Mouse (Mus musculus): ENCODE measurements at regions not wholly inside any gene's neighbourhood (a gene's known extent, or its start where the extent isn't known, plus 50 kb on each side); places are given as distances from the start of the nearest gene placed in this dataset.

DNA sequence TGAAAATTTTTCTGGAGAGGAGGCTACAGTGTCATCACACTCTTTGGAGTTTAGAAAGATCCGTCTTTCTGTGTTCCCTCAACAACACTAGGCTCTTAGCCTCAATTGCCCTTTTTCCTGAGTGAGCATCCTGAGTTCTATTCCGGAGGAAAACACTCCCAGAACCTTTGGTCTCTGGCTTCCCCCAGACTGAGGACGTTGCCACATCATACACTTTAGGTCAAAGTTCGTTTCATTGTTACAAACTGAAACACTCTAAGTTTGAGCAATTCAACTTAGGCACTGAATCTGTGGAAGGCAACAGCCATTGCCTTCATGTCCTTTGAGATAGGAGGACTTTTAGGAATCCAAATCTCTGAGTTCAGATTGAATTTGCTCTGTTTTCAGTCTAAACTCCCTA is 85.0 kb downstream of the Arl4a start:
- no peak for DNase-seq (ENCODE audit: low spot score)

DNA sequence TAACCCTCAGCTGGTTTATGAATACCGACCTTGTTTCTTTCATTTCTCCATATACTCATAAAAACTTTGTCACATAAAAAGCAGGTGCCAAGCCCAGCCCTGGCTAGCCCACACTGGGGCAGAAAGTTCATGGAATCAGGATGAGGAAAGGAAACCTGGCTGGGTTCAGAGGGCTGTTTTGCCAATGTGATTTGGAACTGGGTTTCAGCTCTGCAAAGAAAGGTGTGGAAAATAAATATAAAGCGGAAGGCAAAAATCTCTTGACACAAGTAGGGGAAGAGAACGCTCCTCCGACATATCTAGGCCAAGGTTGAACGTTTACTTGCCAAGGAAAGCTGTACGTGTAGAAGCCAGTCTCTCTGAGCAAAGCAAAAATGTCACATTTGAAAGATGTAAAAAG is 85.9 kb downstream of the Arl4a start:
- no peak for DNase-seq (ENCODE audit: low spot score)

DNA sequence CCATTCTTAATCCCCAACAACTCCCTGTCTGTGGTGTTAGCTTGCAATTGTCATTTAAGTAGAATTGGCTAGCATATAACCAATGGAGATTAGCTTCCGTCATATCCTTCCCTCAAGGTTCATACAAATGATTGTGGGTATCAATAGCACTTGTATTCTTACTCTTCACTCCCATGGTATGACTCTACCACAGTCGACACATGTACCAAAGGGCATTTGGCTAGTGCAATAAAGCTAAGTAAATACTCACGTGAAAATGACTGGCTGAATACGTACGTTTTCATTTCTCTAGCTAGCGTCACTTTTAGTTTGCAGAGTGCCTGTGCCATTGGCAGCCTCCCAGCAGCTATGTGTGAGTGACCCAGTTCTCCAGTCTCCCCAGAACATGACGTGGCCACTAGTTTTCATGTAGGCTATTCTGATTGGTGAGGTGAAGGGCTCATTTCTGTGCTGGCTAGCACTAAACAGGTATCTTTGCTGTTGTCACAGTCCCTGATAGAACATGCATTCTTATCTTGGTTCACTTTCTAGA is 87.5 kb downstream of the Arl4a start:
- no peak for DNase-seq (ENCODE audit: low spot score)

DNA sequence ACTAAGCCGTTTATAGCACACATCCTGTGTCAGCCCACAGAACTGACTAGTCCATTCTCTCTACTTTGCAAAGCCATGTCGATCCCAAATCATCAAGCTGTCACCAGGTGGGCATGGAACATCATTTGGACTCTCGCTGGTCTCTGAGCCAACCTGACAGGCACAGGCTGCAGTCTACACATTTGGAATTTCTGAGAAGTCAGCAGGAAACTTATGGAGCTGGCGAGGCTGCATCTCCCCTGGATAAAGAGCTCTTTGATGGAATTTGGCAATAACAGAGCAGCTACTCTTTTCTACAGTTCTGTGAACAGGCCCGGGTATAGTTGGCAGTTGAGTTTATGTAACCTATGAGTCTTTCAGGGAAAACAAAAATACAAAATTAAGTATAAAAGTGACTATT is 94.9 kb downstream of the Arl4a start:
- no peak for DNase-seq (ENCODE audit: low spot score)

DNA sequence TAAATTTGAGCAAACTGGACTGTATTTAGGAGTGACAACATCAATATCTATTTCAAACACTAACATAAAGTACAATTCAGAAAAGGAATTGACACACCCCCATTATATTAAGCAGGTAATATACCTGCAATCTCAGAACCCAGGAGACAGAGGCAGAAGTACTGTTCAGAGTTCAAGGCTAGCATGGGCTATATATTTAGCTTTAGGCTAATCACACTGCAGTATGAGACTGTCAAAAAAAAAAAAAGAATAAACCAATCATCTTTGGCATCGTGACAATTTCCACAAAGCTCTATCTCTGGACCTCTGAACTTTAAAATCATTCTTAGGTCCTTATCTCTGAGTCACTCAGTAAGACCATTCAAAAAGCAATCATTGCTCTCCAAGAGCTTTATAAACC is 96.7 kb downstream of the Arl4a start:
- DNase-seq (ENCODE audit: low spot score) = no peak

DNA sequence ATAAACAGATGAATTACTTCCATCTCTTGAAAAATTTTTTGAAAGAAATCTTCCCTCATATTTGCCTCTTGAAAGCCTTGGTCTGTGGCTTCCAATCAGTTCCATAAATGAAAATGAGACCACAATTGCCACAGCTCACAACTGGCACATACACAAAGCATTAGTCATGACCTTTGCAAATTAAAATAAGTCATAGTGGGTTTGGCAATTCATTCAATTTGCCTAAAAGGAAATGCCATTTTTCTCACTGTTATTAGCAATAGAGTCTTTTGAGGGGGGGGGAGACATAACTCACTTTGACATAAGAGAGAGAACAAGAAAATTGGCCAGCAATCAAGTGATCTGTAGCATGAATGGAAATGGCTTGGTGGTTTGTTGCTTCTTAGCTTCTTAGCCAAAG is 98.8 kb downstream of the Arl4a start:
- no peak for DNase-seq (ENCODE audit: low spot score)

DNA sequence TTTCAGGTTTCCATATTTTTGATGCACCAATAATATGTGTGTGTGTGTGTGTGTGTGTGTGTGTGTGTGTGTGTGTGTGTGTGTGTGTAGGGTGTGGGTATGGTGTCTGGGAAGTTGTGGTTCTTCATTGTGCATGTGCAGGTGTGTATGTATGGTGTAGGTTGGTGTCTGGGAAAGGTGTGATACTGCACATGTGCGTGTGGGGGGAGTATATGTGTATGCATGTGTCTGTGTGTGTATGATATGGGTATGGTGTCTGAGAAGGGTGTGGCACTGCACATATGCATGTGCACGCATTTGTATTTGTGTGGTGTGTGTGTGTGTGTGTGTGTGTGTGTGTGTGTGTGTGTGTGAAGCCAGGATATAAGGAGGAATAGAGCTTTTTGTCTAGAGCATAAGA is 99.6 kb downstream of the Arl4a start:
- DNase-seq (ENCODE audit: low spot score) = no peak

DNA sequence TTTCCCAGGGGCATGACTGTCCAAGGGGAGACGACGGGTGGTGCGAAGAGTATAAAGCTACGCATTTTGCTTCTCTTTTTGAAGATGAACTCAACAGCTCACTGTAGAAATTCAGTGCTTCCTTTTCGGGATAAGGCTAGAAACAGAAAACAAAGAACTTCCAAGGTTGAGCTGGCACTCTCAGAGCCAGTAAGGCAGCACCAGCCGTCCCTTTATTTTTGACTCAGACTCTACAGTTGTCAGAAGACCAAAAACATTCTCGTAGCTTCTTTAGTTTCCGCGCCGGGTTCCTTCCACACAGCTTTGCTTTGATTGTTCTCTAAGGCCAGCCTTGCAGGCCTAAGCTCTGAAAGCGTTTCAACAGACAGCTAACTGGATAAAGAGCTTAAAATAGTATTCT is 101.5 kb downstream of the Arl4a start:
- DNase-seq (ENCODE audit: low spot score) = no peak

DNA sequence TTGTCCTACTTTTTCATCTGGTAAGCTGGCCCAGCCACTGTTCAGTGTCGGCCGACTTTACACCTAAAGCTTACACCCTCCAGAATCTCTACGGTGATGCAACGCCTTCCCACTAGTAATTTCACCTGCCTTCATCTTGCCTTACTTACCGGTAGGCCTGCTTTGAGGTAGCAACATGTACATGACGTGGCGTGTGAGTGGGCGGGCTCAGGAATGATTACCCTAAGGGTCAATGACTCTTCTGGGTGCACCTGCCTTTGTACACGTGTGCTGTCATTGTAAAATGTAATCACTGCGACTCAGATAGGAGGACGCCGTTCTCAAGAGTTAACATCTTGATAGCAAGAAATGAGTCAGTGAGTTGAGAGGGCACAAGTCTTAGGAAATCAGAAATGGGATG is 102.0 kb downstream of the Arl4a start:
- DNase-seq (ENCODE audit: low spot score) = no peak

DNA sequence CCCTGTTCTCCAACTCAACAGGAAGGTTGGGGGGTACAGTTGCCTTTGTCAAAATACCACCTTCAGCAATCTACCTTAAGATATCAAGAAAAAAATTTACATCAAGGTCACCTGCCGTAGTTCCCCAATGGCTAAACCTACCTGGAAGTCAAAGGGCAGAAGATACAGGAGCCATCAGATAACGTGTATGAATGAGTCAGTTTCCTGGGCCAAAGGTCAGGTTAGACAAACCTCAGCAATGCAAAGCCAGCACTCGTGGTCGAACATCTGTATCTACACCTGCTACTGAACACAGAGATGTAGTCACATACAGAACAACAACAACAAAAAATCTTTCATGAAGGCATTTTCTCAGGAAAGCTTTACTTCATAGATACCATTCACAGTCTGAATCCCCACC is 102.9 kb downstream of the Arl4a start:
- DNase-seq (ENCODE audit: low spot score) = no peak

DNA sequence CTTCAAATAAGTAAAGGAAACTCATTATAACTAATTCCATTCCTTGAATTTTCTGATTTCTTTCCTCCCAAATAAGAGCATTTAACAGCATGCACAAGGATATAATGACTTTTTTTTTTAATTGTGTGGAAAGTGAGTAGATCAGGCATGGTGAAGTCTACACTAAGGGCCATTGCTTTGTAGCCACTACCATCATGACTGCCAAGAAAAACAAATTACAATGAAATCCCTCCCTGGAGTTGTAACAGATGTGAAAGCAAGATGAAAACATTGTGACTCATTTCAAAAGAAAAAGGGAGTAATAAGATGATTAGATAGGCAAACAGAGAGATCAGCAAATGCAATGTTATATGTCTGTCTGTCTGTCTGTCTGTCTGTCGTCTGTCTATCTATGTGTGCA is 106.6 kb downstream of the Arl4a start:
- no peak for DNase-seq (ENCODE audit: low spot score)

DNA sequence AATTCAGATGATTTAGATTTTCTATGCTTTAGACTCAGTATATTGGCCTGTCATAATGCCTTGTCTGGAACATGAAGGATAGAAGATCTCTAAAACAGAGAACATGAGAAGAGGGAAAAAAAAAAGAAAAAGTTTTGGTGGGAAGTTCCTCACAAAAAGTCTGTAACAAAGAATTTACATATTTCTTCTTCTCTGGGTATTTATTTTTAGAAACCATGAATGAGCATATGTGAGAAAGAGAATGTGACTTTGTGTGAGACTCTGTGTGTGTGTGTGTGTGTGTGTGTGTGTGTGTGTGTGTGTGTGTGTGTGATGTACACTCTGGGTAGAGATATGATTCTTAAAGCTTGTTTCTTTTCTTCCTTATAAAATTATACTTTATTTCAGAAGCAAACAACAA is 109.9 kb downstream of the Arl4a start:
- no peak for DNase-seq (ENCODE audit: low spot score)

DNA sequence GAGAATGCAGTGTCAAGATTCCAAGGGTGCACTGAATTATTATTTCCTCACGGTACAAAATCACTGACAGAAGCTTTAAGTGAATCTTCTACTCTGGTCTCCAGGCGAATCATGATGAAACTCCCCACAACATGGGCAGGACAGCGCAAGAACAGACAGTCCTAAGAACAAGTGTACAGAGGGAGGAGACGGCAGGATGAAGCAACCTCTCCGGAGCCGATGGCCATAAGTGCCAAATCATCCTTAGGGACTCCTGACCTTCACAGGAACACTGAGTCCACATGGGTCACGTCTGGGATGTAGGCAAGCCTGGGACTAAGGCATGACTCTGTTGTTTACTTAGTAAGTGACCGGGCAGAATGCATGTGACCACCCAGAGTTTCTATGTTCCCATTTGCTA is 110.8 kb downstream of the Arl4a start:
- DNase-seq (ENCODE audit: low spot score) = no peak

DNA sequence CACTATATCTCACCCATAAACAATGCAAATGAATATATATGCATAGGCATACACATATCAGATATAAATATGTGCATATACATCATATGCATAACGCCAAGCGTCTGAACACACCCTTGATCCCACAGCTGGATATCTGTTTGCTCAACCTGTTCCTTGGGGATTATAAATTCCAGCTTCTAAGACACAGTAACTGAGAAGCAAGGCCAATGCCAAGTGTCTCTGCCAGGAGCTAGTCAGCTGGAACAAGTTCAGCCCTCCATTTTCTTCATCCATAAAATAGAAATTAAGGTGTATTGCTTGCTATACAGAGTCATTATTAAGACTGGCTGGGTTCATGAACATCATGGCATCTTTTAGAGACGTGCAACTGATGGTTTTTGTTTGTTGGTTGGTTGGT is 116.3 kb downstream of the Arl4a start:
- DNase-seq (ENCODE audit: low spot score) = no peak

DNA sequence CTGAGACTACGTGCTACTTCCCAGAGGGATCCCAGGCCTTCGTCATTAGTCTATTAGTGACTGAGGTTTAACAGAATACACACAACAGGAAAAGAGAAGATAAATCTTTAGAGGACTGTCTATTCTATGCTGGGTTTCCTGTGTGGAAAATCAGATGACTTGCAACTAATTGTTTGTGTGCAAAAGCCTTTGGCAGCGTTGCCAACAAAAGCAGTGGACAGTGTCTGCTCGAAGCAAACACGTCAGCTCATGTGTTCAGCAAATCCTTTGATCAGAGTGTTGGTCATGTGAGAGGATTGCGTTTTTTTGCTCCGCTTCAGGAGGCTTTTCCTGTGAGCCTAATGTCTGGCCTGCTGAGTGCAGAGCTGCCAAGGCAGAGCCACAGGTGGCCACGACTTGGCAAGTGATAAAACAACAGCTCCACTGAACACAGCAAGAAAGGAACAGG is 117.3 kb downstream of the Arl4a start:
- DNase-seq (ENCODE audit: low spot score) = peak; percentile 61

DNA sequence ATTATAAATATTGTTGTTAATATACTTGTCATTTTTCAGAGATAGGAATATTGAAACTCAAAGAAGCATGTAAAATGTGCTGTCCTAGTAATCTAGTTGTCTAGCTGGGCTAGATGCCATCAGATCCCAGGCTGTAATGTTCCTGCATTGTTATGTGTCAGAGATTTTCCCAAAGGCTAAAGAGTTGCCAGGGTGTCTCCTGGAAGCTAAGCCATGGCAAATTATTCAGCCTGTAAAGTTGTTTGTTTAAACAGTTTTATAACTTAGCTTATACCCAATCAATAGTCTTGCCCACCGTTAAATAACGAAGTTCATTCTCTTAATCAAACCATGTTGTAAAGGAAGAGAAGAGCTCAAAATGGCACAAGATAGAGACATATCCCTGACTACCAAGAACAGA is 117.9 kb downstream of the Arl4a start:
- no peak for DNase-seq (ENCODE audit: low spot score)

DNA sequence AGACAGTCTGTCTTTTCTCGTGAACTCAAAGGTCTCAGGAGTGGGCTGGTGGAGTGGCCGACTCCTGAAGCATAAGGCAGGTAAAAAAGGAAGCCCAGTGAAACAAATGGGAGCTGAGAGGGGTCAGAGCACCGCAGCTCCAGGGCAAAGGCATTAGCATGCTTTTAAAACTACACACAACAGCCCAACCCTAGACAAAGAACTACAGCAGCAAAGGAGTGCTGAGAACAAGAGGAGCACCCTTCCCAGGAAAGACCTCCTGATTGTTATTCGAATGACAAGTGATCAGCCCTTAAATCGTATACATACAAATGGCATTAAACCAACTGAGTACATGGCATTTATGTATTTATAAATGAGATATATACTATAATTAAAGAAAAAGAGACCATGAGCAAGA is 149.3 kb downstream of the Arl4a start:
- no peak for DNase-seq (ENCODE audit: low spot score)

DNA sequence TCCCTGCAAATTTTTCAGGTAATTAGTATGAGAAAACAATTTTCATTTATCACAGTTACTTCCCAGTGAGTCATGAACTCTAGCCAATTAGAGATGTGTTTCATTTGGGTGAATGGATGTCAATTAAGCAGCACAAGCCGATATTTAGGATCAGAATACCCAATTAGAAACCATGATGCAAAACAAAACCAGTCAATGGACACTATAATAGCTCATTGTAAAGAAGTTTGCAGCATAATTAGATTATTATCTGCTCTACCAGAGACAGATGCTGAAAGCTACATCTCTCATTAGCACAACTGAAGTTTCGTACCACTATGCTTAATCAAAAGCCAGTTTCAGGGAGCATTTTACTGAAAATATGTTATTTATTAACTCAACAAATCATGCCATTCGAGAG is 152.5 kb downstream of the Arl4a start:
- DNase-seq (ENCODE audit: low spot score) = no peak

DNA sequence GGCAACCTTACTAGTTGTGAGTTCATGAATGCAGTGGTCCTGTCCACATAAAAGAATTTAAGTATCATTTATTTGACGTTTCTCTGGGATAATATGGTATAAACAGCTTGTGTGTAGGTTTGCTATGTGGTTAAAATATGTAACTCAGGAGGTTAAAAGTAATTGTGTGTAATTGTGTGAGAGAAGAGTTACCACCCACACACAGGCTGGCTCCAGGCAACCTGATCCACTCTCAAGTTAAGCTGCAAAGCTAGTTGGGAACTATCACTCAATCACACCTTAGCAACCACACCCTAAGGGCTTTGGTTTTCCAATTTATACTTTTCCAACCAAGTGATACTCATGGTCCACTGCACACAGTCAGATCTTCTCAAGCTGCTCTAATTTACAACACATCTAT is 157.5 kb downstream of the Arl4a start:
- DNase-seq (ENCODE audit: low spot score) = no peak

DNA sequence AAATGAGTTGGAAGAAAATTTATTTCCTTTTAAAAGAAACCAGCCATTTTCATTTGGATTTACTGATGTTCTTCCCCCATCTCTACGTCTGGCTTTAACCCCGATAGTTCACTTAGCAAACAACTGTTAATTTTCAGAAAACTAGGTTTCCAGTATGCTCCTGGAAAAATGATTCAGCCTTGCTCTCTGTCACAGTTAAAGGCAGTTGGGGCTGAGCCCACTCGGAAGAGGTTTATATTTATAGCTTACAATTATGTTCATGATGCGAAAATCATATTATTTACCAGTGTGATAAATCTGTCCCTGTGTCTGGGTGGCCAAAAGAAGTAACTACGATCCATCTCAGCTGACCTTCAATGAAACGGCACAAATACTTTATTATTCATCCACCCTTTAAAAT is 163.9 kb downstream of the Arl4a start:
- no peak for DNase-seq (ENCODE audit: low spot score)

DNA sequence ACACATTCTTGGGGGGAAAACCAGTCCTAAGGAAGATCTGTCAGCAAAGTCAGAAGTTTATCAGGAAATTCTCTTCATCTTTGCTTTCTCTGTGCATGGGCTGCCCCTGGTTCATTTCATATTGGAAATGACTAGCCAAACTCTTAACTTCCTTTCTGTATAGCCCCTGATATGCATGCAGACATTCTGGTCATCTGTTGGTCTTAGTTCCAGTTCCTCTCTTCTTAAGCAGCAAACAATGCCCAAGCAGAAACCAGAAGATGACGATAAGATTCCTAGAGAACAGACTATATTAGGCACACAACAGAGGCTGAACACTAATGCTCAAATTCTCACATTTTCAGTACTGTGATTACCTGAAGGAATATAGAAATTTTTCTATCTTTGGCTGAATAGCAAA is 176.0 kb downstream of the Arl4a start:
- no peak for DNase-seq (ENCODE audit: low spot score)

DNA sequence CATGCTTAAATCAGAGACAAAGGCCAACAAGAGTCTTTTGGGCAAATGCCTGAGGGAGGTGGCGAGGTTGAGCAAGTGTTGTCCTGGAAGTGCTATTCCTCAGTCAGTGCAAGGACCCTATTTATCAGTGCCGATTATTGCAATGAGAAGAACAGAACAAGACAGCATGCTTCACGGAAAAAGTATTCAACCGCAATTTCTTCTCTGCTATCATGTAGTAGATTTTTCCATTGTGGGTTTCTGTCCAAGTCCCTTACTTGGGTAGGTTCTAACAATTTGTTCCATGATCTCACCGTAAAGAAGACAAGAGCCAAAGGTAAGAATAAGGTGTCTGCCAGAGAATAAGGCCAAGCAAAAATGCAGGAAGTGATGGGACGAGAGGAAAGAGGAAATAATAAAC is 186.2 kb downstream of the Arl4a start:
- DNase-seq (ENCODE audit: low spot score) = no peak

DNA sequence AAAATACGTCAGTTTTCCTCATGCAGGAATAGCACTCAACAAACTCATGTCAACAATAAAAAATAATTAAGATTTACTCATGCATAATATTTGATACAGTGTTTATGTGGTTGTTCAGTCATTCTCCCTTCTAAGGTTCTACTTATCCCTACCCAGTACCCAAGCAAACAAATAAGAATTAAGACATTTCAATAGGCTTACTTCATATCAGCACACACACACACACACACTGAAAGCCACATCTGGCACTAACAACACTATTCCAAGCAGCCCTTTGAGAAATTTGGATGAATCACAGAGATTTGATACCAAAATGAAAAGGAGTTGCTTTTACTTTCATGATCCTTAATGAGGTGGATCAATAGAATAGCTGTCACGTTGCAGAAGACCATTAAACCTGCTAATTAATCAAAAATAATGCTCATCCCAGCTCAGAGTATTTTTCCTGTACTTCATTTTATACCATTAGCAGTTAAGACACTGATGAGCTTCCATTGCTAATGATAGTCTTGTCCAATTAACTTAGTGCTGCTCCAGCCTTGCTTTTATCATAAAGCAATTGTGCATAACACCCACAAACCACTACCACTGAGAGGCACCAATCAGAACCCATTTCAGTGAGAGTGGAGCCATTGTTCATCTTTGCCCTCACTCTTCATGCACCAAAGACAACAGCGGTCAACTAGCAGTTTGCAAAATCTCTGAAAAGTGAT is 188.3 kb downstream of the Arl4a start:
- no peak for DNase-seq (ENCODE audit: low spot score)

DNA sequence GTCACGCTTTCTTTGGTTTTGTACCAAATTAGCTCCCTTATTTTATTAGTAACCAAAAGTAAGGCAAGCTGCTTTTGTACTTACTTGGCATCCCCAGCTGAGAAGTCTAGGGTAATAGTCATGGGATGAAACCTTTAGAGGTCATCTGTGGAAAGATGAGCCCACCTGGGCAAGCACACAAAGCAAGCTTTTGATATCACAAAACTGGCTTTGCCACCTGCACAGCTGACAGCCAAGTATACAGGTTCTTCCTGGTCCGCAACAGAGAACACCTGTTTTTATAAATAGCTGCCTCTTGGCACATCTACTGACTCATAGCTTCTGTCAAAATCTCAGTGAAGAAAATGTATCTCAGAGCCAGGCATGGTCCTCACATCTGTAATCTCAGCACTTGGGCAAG is 197.2 kb downstream of the Arl4a start:
- DNase-seq (ENCODE audit: low spot score) = no peak

DNA sequence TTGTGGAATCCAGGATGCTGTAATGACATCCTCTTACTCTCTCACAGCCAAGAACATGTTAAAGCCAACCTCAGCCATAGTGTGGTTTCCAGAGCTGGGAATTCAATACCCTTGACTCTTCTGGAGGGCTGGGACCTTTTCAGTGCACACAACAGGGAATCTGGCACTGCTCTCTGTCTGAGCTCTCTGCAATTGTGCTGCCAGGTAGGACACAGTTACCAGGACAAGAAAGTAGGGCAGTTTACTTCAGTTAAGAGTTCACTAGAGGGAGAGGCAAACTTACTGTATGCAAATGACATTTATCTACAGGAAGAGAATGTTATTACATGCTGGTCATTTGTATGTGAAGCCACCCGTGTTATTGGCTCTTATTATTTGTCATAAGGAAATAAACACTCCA is 197.6 kb downstream of the Arl4a start:
- no peak for DNase-seq (ENCODE audit: low spot score)
